Mouse (Mus musculus): ENCODE measurements around the gene Slc12a1. TPM values are rescaled to one million over a fixed set of nuclear protein-coding genes. Genes with fewer than 3 reads are reported as not detected.
A peak's percentile ranks its signal among the peaks of the same experiment; 100 is the strongest.

Slc12a1 gene
- polyA plus RNA-seq, 2 experiments = 0.06 TPM

- no peak overlapping the region for H3K27ac ChIP-seq (replicated peaks; ENCODE audit: low read depth, low read length)
- H3K9ac ChIP-seq (ENCODE audit: low read depth, low read length, severe bottlenecking) = no peak overlapping the region
- no peaks in the 10 kb centered on the region for H3K36me3 ChIP-seq (ENCODE audit: control insufficient read depth, insufficient read depth, low read length)
- 85% methylated on average over 2 of the region's 2 CpGs for WGBS
- no peak overlapping the region for H3K4me2 ChIP-seq (replicated peaks; ENCODE audit: low read depth, low read length, severe bottlenecking)
- DNase-seq (ENCODE audit: low spot score) (no peak), ATAC-seq (ENCODE audit: low FRiP score, low read depth) (no peak)
- H3K9me3 ChIP-seq (ENCODE audit: control insufficient read depth, low read length) = no peaks in the 10 kb centered on the region
- TF ChIP-seq POLR2A (IDR thresholded peaks at IDR 0.05; ENCODE audit: borderline replicate concordance, extremely low read depth, insufficient read depth, insufficient read length) = no peak
- H3K27me3 ChIP-seq (ENCODE audit: control insufficient read depth, insufficient read depth, low read length) = no peaks in the 10 kb centered on the region
- H3K4me3 ChIP-seq (replicated peaks; ENCODE audit: low read length) = no peak overlapping the region
- no peaks in the 10 kb centered on the region for H3K4me1 ChIP-seq (ENCODE audit: control insufficient read depth, insufficient read depth, low read length)
Observed at GRCm38 (mm10) chr2:125234049-125234448, 81.7 kb downstream of the Slc12a1 start.

- peaks cover 7% of the 10 kb centered on the region for H3K36me3 ChIP-seq (ENCODE audit: control insufficient read depth, insufficient read depth, low read length)
- H3K27ac ChIP-seq (replicated peaks; ENCODE audit: low read depth, low read length) = no peak overlapping the region
- no peak for ATAC-seq (ENCODE audit: low FRiP score, low read depth)
- no peaks in the 10 kb centered on the region for H3K9me3 ChIP-seq (ENCODE audit: control insufficient read depth, low read length)
- WGBS = 73% methylated on average over 3 of the region's 3 CpGs
- DNase-seq (ENCODE audit: low spot score) = no peak
- TF ChIP-seq POLR2A (IDR thresholded peaks at IDR 0.05; ENCODE audit: borderline replicate concordance, extremely low read depth, insufficient read depth, insufficient read length) = no peak
- H3K4me3 ChIP-seq (replicated peaks; ENCODE audit: low read length) = no peak overlapping the region
- no peak overlapping the region for H3K4me2 ChIP-seq (replicated peaks; ENCODE audit: low read depth, low read length, severe bottlenecking)
- no peak overlapping the region for H3K9ac ChIP-seq (ENCODE audit: low read depth, low read length, severe bottlenecking)
- H3K27me3 ChIP-seq (ENCODE audit: control insufficient read depth, insufficient read depth, low read length) = no peaks in the 10 kb centered on the region
- H3K4me1 ChIP-seq (ENCODE audit: control insufficient read depth, insufficient read depth, low read length) = peaks cover 9% of the 10 kb centered on the region
Observed at GRCm38 (mm10) chr2:125245545-125246285, 93.4 kb downstream of the Slc12a1 start.

GRCm38 (mm10) chr2:125246669-125247068 lies 94.4 kb downstream of the Slc12a1 start:
- Histone ChIP-seq H3K27me3 (ENCODE audit: control insufficient read depth, insufficient read depth, low read length) (no peaks in the 10 kb centered on the region), H3K36me3 (ENCODE audit: control insufficient read depth, insufficient read depth, low read length) (peaks cover 17% of the 10 kb centered on the region), H3K4me2 (replicated peaks; ENCODE audit: low read depth, low read length, severe bottlenecking) (peak overlapping the region; percentile 67), H3K4me1 (ENCODE audit: control insufficient read depth, insufficient read depth, low read length) (peaks cover 9% of the 10 kb centered on the region), H3K27ac (replicated peaks; ENCODE audit: low read depth, low read length) (peak overlapping the region; percentile 95), H3K4me3 (replicated peaks; ENCODE audit: low read length) (peak overlapping the region; percentile 75), H3K9ac (ENCODE audit: low read depth, low read length, severe bottlenecking) (peak overlapping the region; percentile 88), H3K9me3 (ENCODE audit: control insufficient read depth, low read length) (no peaks in the 10 kb centered on the region)
- no peak for TF ChIP-seq POLR2A (IDR thresholded peaks at IDR 0.05; ENCODE audit: borderline replicate concordance, extremely low read depth, insufficient read depth, insufficient read length)
- peak; percentile 23 for DNase-seq (ENCODE audit: low spot score)
- 16% methylated on average over 9 of the region's 9 CpGs for WGBS
- no peak for ATAC-seq (ENCODE audit: low FRiP score, low read depth)

GRCm38 (mm10) chr2:125247108-125247961 lies 95.0 kb downstream of the Slc12a1 start, which contains the start of gene Dut:
Dut (plus strand) TSS chr2:125247190.
- DNase-seq (ENCODE audit: low spot score) = peak; percentile 98

GRCm38 (mm10) chr2:125247962-125248235 lies 95.6 kb downstream of the Slc12a1 start:
- H3K9ac ChIP-seq (ENCODE audit: low read depth, low read length, severe bottlenecking) = peak overlapping the region; percentile 88
- H3K4me3 ChIP-seq (replicated peaks; ENCODE audit: low read length) = peak overlapping the region; percentile 75
- H3K4me2 ChIP-seq (replicated peaks; ENCODE audit: low read depth, low read length, severe bottlenecking) = peak overlapping the region; percentile 67
- peak overlapping the region; percentile 95 for H3K27ac ChIP-seq (replicated peaks; ENCODE audit: low read depth, low read length)
- DNase-seq (ENCODE audit: low spot score) (peak; percentile 14), ATAC-seq (ENCODE audit: low FRiP score, low read depth) (no peak; the same call in 1 of the 2 replicates)
- H3K27me3 ChIP-seq (ENCODE audit: control insufficient read depth, insufficient read depth, low read length) = no peaks in the 10 kb centered on the region
- TF ChIP-seq POLR2A (IDR thresholded peaks at IDR 0.05; ENCODE audit: borderline replicate concordance, extremely low read depth, insufficient read depth, insufficient read length) = no peak
- peaks cover 9% of the 10 kb centered on the region for H3K4me1 ChIP-seq (ENCODE audit: control insufficient read depth, insufficient read depth, low read length)
- H3K9me3 ChIP-seq (ENCODE audit: control insufficient read depth, low read length) = no peaks in the 10 kb centered on the region
- 0% methylated on average over 9 of the region's 9 CpGs for WGBS
- H3K36me3 ChIP-seq (ENCODE audit: control insufficient read depth, insufficient read depth, low read length) = peaks cover 23% of the 10 kb centered on the region

More at GRCm38 (mm10) chr2:125247108-125247961, 95.0 kb downstream of the Slc12a1 start, which contains the start of gene Dut:
- Histone ChIP-seq H3K4me2 (replicated peaks; ENCODE audit: low read depth, low read length, severe bottlenecking) (peak within 1 kb of the TSS; percentile 67), H3K9ac (ENCODE audit: low read depth, low read length, severe bottlenecking) (peak within 1 kb of the TSS; percentile 88), H3K9me3 (ENCODE audit: control insufficient read depth, low read length) (no peaks in the 10 kb centered on the region), H3K27ac (replicated peaks; ENCODE audit: low read depth, low read length) (peak within 1 kb of the TSS; percentile 95), H3K4me3 (replicated peaks; ENCODE audit: low read length) (peak within 1 kb of the TSS; percentile 75), H3K27me3 (ENCODE audit: control insufficient read depth, insufficient read depth, low read length) (no peaks in the 10 kb centered on the region), H3K4me1 (ENCODE audit: control insufficient read depth, insufficient read depth, low read length) (peaks cover 9% of the 10 kb centered on the region), H3K36me3 (ENCODE audit: control insufficient read depth, insufficient read depth, low read length) (peaks cover 23% of the 10 kb centered on the region)
- under 1% methylated on average over 65 of the region's 96 CpGs for WGBS
- TF ChIP-seq POLR2A (IDR thresholded peaks at IDR 0.05; ENCODE audit: borderline replicate concordance, extremely low read depth, insufficient read depth, insufficient read length) = 0 out of 2 replicates have a peak, but pooled peaks have one; percentile 49
- peak; percentile 99 for ATAC-seq (ENCODE audit: low FRiP score, low read depth)
